Mouse (Mus musculus) neutrophil, adult 83 days (primary cell): ENCODE data around the gene Gm21866. TPM values are rescaled to one million over a fixed set of nuclear protein-coding genes. Genes with fewer than 3 reads are reported as not detected.

Experiments
- total RNA-seq, 2 experiments: library from RNA; stranded (reverse); gene quantifications; one replicate each; pipeline ENCODE4 v1.2.4; 2023

The Gm21866 gene
- total RNA-seq = not detected

DNA sequence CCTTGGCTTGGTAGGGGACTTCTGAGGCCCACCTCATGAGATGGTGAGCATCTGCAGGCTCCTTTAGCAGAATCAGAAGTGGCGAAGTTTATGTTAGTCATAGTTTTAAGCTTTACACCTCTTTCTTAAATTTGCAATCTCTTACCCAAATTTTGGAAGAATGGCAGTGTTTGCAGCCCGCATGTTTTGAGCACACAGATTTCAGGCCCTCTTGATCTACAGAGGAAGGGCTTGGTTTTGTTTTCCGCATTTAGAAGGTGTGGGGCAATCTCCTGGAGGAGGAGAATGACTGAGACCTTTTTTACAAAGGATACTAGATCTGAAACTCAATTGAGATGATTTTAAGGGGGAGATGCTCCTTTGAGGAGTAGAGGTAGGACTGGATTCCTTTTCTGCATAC, at the start of gene Gm21866:
Gene Gm21866, minus strand, starts transcription at position 101 of the 400 bp plus-strand sequence.

DNA sequence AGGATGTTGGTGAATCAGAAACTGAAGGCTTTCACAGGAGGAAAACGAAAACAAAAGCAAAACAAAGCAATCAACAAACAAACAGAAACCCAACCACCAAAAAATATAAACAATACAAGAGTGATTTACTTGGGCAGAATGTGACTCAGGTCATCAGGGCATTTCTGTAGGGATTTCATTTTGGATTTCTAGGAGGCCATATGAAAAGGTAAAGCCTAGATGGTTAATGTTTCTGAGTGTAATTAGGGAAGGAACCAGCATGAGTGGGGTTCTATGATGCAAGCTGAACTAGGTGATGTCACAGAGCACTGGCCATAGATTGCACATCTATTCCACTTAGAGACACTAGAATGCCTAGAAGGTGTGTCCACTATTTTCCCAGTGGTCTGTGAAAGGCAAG, 28.3 kb upstream of the Gm21866 start, which contains the start of gene Gm20773:
Gene Gm20773, plus strand, starts transcription at position 301 of the 400 bp plus-strand sequence.

Other genes with a start within 250 kb of the Gm21866 start
- not detected for gene Gm21828, start 241.7 kb downstream of the Gm21866 start, total RNA-seq
- not detected for gene Gm21440, start 213.2 kb downstream of the Gm21866 start, total RNA-seq
- not detected for gene Gm21454, start 213.1 kb downstream of the Gm21866 start, total RNA-seq
- not detected for gene Gm21725, start 116.5 kb downstream of the Gm21866 start, total RNA-seq
- not detected for gene Gm20773, start 28.4 kb upstream of the Gm21866 start, total RNA-seq